Mouse (Mus musculus): Measurements from ENCODE around the gene Dpf1. TPM values are rescaled to one million over a fixed set of nuclear protein-coding genes. Genes with fewer than 3 reads are reported as not detected.
A peak's percentile ranks its signal among the peaks of the same experiment; 100 is the strongest.

The Dpf1 gene
- polyA plus RNA-seq, 1 experiment from 2014 or later: 240 TPM

DNA sequence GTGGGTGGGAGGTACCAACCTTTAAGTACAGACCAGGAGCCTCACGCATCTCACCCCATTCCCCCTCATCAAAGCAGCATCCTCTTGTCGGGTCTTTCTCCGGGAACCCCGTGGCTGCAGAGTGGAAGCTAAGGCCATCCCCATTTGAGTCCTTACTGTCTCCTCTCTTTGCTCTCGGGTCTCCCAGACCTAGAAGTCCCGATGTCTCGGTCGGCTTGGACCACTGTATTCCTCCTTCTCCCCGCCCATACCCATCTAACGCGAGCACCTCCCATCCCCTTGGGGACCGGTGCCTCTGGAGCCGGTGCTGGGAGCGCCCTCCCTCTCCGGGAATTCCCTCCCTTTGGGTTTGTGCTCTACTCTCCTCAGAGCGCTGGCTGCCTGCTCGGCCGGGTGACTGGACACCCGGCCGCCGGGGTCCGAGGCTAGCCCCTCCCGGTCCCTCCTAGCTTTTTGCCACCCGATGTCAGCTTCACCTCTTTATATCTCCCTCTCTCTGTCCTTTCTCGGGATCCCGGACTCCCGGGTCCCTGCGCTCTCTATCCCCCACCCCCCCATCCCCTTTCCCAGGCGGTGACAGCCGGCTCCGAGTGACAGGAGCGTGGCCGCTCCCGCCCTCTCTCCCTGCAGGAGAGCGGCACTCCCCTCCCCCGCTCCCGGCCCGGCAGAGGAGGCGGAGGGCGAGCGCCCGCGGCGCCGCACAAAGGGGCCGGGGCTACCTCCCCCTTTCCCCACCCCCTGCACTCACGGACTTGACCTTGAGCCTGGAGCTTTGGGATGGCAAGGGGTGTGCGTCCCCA lies 912 bp downstream of the Dpf1 start:
- H3K36me3 ChIP-seq: no peaks in the 10 kb centered on the region
- peak overlapping the region; percentile 89 for H3K27ac ChIP-seq (replicated peaks)
- peak overlapping the region; percentile 97 for H3K4me2 ChIP-seq (replicated peaks)
- peak overlapping the region; percentile 86 for H3K9ac ChIP-seq (replicated peaks)
- no peak for ATAC-seq (replicated peaks)
- H3K9me3 ChIP-seq: no peaks in the 10 kb centered on the region
- H3K27me3 ChIP-seq: no peaks in the 10 kb centered on the region
- peaks cover 56% of the 10 kb centered on the region for H3K4me1 ChIP-seq
- under 1% methylated on average over 48 of the region's 48 CpGs for WGBS
- peak overlapping the region; percentile 74 for H3K4me3 ChIP-seq

DNA sequence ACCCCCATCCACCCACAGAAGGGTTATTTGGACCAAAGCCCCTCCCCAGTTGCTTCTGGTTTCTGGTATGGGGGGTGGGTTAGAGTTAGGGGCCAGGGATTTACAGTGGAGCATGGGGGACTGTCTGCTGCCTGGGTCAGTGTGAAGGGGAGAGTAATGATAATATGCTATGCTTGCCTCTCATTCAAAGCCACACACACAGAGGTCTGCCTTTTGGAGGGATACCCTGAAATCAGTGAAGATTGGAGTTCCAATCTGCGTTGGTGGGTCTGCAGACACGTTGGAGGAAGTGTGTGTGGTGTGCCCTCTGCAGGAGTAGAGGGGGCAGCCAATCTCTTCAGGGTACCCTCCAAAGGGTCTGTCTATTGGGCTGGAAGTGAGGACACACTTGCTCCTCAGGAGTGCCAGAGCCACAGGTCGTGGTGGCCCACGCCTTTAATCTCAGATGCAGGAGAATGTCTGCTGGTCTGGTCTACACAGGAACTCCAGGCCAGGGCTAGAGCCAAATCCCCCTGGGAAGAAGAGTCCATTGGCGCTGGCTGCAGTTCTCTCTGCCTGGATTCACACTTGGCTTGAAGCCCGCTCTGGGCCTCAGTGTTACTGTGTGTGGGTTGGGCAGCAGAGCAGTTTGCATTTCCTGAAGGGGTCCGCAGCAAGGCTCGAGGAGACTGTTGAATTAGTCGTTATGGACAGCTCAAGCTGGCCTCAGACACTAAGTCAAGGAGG lies 1.7 kb downstream of the Dpf1 start:
- Histone ChIP-seq H3K36me3 (no peaks in the 10 kb centered on the region; the same call in 1 of the 2 replicates), H3K27ac (replicated peaks) (peak overlapping the region; percentile 89), H3K9me3 (no peaks in the 10 kb centered on the region), H3K4me2 (replicated peaks) (peak overlapping the region; percentile 97), H3K4me3 (peak overlapping the region; percentile 74), H3K9ac (replicated peaks) (peak overlapping the region; percentile 86), H3K4me1 (peaks cover 64% of the 10 kb centered on the region), H3K27me3 (no peaks in the 10 kb centered on the region)
- 13% methylated on average over 9 of the region's 9 CpGs for WGBS
- ATAC-seq (replicated peaks): no peak

DNA sequence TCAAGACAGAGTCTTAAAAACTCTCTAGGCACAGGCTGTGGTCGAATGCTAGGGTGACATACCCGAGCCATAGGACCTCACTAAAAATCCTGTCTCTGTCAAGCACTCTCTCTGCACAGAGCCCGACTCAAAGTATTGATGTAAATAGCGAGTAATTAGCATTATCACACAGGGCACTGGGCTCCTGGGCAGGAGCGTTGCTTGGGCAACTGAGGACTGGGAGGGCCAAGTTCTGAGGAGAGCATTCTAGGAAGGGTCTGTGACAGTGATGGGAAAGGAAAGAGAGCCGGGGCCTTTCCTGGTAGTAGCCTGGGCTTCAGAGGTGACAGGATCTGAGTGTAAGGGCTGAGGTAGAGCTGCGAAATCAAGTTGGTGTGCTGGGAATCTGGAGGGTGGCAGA lies 2.4 kb downstream of the Dpf1 start:
- H3K27ac ChIP-seq (replicated peaks): peak overlapping the region; percentile 89
- H3K9ac ChIP-seq (replicated peaks): peak overlapping the region; percentile 86
- ATAC-seq (replicated peaks): no peak
- H3K36me3 ChIP-seq: peaks cover 7% of the 10 kb centered on the region
- H3K4me2 ChIP-seq (replicated peaks): peak overlapping the region; percentile 97
- H3K4me3 ChIP-seq: peak overlapping the region; percentile 74
- H3K9me3 ChIP-seq: no peaks in the 10 kb centered on the region
- 8% methylated on average over 7 of the region's 7 CpGs for WGBS
- H3K27me3 ChIP-seq: no peaks in the 10 kb centered on the region
- peaks cover 68% of the 10 kb centered on the region for H3K4me1 ChIP-seq

DNA sequence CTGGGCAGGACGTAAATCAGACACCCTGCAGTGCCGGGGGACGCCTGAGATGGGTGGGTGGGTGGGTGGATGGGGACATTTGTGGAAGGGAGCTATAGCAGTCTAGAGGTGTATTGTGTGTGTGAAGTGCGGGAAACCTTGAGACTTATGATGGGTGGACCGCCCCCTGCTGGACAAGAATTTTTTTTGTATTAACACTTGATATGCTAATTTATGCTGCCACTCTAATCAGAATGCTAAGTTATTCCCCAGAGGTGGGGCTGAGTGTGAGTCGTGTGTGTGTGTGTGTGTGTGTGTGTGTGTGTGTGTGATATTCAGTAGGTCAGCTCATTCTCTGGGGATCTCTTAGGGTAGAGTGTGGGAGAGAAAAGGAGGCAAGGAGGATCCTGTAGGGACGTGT lies 2.9 kb downstream of the Dpf1 start:
- Histone ChIP-seq H3K4me1 (peaks cover 67% of the 10 kb centered on the region), H3K9me3 (no peaks in the 10 kb centered on the region)
- no peak for ATAC-seq (replicated peaks)

DNA sequence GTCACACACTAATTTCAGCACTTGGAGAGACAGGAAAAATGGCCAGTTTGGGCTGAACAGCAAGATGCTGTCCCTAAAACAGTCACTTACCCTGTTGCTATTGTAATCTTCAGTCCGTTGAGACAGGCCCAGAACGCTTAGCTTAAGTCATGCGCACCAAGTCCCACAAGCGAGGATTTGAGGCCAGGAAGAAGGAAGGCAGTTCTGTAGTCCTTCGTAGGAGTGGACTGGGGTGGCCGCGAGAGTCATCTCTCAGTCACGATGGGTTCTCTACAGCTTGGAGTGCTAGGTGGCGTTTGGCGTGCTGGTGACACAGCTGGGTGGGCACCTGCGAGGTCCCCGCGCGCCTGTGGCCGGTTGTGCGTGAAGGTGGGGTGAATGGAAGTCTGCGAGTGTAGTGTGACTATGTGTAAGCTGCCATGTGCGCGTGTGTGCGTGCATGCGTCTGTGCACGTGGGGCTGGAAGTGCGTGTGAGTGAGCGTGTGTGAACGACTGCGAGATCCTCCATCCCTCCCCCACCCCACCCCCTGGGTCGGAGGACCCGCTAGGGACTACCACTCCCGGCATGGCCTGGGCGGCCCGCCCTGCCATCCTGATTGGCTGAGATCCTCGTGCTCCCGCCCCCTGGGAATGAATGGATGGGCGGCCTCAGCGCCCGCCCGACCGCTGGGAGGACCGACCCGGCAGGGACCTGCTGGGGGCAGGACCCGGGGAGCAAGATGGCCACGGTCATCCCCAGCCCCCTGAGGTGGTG lies 3.8 kb downstream of the Dpf1 start:
- peak; percentile 71 for ATAC-seq (replicated peaks)
- no peaks in the 10 kb centered on the region for H3K9me3 ChIP-seq
- H3K4me3 ChIP-seq: peak overlapping the region; percentile 74
- H3K27ac ChIP-seq (replicated peaks): peak overlapping the region; percentile 89
- peaks cover 70% of the 10 kb centered on the region for H3K4me1 ChIP-seq
- WGBS: under 1% methylated on average over 42 of the region's 42 CpGs
- H3K36me3 ChIP-seq: peaks cover 20% of the 10 kb centered on the region
- peak overlapping the region; percentile 97 for H3K4me2 ChIP-seq (replicated peaks)
- no peaks in the 10 kb centered on the region for H3K27me3 ChIP-seq
- peak overlapping the region; percentile 86 for H3K9ac ChIP-seq (replicated peaks)

More for the DNA sequence above, 2.9 kb downstream of the Dpf1 start:
- Histone ChIP-seq H3K36me3 (peaks cover 12% of the 10 kb centered on the region), H3K4me3 (peak overlapping the region; percentile 74), H3K9ac (replicated peaks) (peak overlapping the region; percentile 86), H3K27me3 (no peaks in the 10 kb centered on the region), H3K4me2 (replicated peaks) (peak overlapping the region; percentile 97), H3K27ac (replicated peaks) (peak overlapping the region; percentile 89)
- WGBS: 13% methylated on average over 7 of the region's 7 CpGs

DNA sequence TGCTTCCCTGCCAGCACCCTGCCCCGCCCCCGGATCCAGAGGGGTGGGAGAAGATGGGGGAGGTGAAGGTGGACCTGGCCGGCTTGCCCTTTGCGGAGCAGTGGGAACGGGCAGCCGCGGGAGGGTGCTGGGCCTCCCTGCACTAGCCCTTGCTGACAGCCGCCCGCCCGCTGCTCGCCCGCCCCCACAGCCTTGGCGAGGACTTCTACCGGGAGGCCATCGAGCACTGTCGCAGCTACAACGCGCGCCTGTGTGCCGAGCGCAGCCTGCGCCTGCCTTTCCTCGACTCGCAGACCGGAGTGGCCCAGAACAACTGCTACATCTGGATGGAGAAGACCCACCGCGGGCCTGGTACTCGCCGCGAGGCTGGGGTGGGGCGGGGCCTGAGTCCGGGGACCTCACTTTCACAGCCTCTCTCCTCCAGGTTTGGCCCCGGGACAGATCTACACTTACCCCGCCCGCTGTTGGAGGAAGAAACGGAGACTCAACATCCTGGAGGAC lies 5.5 kb downstream of the Dpf1 start:
- peak overlapping the region; percentile 86 for H3K9ac ChIP-seq (replicated peaks)
- no peaks in the 10 kb centered on the region for H3K9me3 ChIP-seq
- no peaks in the 10 kb centered on the region for H3K27me3 ChIP-seq
- peak overlapping the region; percentile 97 for H3K4me2 ChIP-seq (replicated peaks)
- 2% methylated on average over 36 of the region's 36 CpGs for WGBS
- H3K4me3 ChIP-seq: peak overlapping the region; percentile 74
- peaks cover 82% of the 10 kb centered on the region for H3K4me1 ChIP-seq
- H3K36me3 ChIP-seq: peaks cover 30% of the 10 kb centered on the region
- peak overlapping the region; percentile 89 for H3K27ac ChIP-seq (replicated peaks)
- ATAC-seq (replicated peaks): no peak

DNA sequence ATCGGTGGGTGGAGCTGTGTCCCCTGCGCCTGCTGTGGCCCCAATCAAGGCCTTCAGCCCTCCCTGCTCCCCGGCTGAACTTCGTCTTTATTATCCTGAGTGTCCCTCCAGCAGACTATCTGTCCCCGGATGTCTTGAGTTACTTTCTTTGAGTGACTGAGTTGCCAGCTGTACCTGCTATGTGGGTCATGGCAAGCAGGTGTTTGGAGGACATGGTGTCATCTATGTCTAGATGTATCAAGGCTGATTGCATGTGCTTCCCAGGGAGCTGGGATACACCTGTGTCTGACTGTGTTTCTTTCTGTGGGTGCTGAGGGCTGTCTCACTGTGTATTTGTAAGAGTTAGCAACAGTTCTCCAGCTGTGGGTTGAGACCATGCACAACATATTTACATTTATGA lies 6.0 kb downstream of the Dpf1 start:
- Histone ChIP-seq H3K4me3 (peak overlapping the region; percentile 74), H3K4me2 (replicated peaks) (peak overlapping the region; percentile 97), H3K27ac (replicated peaks) (peak overlapping the region; percentile 89; the same call in 1 of the 2 replicates), H3K27me3 (no peaks in the 10 kb centered on the region), H3K4me1 (peaks cover 83% of the 10 kb centered on the region), H3K9me3 (no peaks in the 10 kb centered on the region), H3K36me3 (peaks cover 33% of the 10 kb centered on the region), H3K9ac (replicated peaks) (peak overlapping the region; percentile 86)
- no peak for ATAC-seq (replicated peaks)
- 15% methylated on average over 5 of the region's 5 CpGs for WGBS

DNA sequence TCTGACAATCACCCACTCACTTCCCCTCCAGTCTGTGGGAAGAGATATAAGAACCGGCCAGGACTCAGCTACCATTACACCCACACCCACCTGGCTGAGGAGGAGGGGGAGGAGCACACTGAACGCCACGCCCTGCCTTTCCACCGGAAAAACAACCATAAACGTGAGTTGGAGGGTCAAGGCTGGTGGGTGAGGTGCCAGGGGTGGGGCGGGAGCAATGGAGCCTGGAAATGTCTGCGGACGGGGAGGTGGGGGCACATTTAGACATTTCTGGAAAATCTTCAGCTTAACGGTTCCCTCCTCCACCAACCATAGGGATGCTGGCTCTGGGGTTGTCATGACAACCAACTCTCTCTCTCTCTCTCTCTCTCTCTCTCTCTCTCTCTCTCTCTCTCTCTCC lies 9.3 kb downstream of the Dpf1 start:
- Histone ChIP-seq H3K36me3 (peaks cover 40% of the 10 kb centered on the region), H3K4me1 (peaks cover 88% of the 10 kb centered on the region), H3K9ac (replicated peaks) (no peak overlapping the region), H3K27me3 (no peaks in the 10 kb centered on the region), H3K27ac (replicated peaks) (peak overlapping the region; percentile 98), H3K4me2 (replicated peaks) (peak overlapping the region; percentile 33), H3K4me3 (peak overlapping the region; percentile 13; the same call in 1 of the 2 replicates), H3K9me3 (no peaks in the 10 kb centered on the region)
- WGBS: 20% methylated on average over 9 of the region's 9 CpGs
- ATAC-seq (replicated peaks): no peak

DNA sequence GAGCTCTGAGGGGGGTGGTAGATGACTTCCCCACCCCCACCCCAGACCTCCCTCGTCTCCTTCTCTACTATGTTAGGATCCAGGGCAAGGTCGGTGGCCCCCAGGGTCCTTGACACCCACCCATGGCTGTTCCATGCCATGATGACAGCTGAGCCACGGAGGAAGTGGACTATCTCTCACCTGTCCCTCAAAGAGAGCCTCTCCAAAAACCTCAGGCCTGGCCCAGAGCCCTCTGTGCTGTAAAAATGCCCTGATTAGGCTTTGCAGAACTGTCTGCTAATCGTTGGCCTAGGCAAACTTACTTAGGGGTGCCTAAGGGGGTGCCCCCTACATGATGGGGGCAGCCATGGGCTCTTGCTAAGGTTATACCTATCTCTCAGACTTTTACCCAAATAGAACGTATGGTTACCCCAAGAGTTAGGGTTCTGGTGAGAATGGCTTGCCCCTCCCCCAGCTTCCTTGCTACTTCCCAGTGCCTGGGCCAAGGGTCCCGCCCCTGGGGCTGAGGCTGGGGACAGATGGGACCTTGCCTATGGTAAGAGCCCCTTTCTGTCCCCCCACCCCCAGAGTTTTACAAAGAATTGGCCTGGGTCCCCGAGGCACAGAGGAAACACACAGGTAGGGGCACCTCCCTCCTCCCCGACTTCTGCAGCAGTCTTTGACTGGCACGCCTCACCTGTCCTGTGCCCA lies 10.0 kb downstream of the Dpf1 start:
- H3K4me3 ChIP-seq: no peak overlapping the region
- H3K9ac ChIP-seq (replicated peaks): peak overlapping the region; percentile 29; the same call in 1 of the 2 replicates
- H3K36me3 ChIP-seq: peaks cover 40% of the 10 kb centered on the region
- no peaks in the 10 kb centered on the region for H3K9me3 ChIP-seq
- 44% methylated on average over 9 of the region's 9 CpGs for WGBS
- H3K4me1 ChIP-seq: peaks cover 88% of the 10 kb centered on the region
- H3K27ac ChIP-seq (replicated peaks): peak overlapping the region; percentile 98
- no peaks in the 10 kb centered on the region for H3K27me3 ChIP-seq
- ATAC-seq (replicated peaks): no peak
- H3K4me2 ChIP-seq (replicated peaks): peak overlapping the region; percentile 33

DNA sequence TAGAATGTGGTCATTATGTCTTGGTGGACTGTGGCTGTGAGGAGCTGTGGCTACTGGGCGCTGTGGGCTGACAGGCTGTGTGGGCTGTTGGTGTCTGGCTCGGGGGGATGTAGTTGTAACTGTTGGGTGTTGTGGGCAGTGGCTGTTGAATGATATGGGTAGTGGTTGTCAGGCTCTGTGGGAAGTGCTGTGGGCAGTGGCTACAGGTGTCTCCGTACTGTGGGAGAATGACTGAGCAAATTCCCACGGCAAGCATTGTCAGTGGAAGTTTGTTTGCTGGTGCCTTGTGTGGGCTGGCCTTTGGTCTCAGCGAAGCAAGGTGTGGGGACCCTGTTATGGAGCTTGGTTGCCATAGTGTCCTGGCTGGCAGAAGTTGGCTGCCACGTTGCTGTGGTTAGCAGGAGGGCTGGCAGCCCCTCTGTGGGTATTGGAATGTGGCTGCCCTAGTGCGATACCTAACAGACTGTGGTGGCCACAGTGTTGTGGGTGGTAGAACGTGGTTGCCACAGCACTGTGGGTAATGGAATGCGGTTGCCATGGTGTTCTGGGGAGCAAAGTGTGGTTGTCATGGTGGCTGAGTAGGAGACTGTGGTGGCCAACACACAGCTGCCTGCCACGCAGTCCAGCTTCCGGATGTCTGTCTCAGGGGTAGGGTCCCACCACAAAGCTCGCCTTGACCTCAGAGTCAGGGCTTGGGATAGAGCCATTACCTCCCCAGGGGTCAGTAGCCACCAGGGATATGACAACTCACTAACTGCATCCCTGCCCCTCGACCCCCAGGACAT lies 11.3 kb downstream of the Dpf1 start:
- ATAC-seq (replicated peaks): no peak; the same call in 1 of the 2 replicates
- Histone ChIP-seq H3K9ac (replicated peaks) (no peak overlapping the region; the same call in none of the 2 replicates), H3K4me3 (0 out of 2 replicates have a peak overlapping the region, but pooled peaks have one; percentile 3), H3K27me3 (no peaks in the 10 kb centered on the region), H3K4me2 (replicated peaks) (peak overlapping the region; percentile 33), H3K36me3 (peaks cover 40% of the 10 kb centered on the region), H3K27ac (replicated peaks) (peak overlapping the region; percentile 98), H3K9me3 (no peaks in the 10 kb centered on the region), H3K4me1 (peaks cover 89% of the 10 kb centered on the region)
- 40% methylated on average over 13 of the region's 13 CpGs for WGBS
